Mouse (Mus musculus) heart, postnatal 36 days (tissue): ENCODE data around the gene Prom1. TPM values are rescaled to one million over a fixed set of nuclear protein-coding genes. Genes with fewer than 3 reads are reported as not detected.

ENCODE experiments used
- DNase-seq, 2 experiments: peaks; one replicate each; pipeline ENCODE4 v3.0.0; 2021 to 2022
- intact Hi-C: fragments of 180-260 bp; cut with DNase I; formaldehyde crosslinking; loops from one replicate; pipeline ENCODE4 v1.15.1; 2025
- total RNA-seq, 2 experiments: library from RNA; stranded (reverse); gene quantifications; 2 replicates each; pipeline ENCODE4 v1.2.3; 2021

Gene Prom1
- total RNA-seq, 2 experiments from 2014 or later = 7.2 to 13.9 TPM

DNA sequence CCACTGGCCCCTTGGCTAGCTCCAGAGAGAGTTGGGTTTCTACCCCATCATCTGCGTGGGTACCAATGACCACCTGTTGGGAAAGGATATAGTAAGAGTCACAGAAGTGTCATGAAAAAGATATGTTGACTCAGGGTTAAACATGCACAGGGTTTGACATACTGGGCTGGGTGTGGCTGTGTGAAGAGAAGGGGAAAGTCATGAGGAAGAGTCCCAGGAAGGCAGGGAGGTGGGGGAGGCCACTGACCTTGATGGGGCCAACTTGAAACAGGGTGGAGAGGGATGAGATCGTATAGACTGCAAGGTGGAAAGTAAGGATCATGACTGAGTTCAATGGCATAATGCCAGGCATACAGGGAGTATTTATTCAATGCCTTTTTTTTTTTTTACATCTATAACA lies 121.4 kb downstream of the Prom1 start:
- no peak for DNase-seq
- intact Hi-C loops = no loop called here

- intact Hi-C loops = no loop called here
- no peak for DNase-seq
Measured at GRCm38 (mm10) chr5:43976821-43977561, 124.8 kb downstream of the Prom1 start.

GRCm38 (mm10) chr5:43974166-43974565 lies 127.7 kb downstream of the Prom1 start:
- no peak for DNase-seq
- intact Hi-C loops = no loop called here

GRCm38 (mm10) chr5:43971156-43971555 lies 130.7 kb downstream of the Prom1 start:
- DNase-seq = no peak
- intact Hi-C loops = no loop called here

GRCm38 (mm10) chr5:43970532-43970931 lies 131.3 kb downstream of the Prom1 start:
- intact Hi-C loops = no loop called here
- no peak for DNase-seq

GRCm38 (mm10) chr5:43968634-43969033 lies 133.2 kb downstream of the Prom1 start:
- intact Hi-C loops = no loop called here
- DNase-seq = no peak

GRCm38 (mm10) chr5:43961056-43961455 lies 140.8 kb downstream of the Prom1 start:
- intact Hi-C loops = no loop called here

GRCm38 (mm10) chr5:43959884-43960440 lies 141.9 kb downstream of the Prom1 start:
- DNase-seq = no peak
- intact Hi-C loops = no loop called here

More at GRCm38 (mm10) chr5:43961056-43961455, 140.8 kb downstream of the Prom1 start:
- no peak for DNase-seq

GRCm38 (mm10) chr5:43953241-43953640 lies 148.6 kb downstream of the Prom1 start:
- intact Hi-C loops = no loop called here

GRCm38 (mm10) chr5:43948748-43949275 lies 153.0 kb downstream of the Prom1 start:
- DNase-seq = peak; percentile 26 to 37
- intact Hi-C loops = no loop called here

More at GRCm38 (mm10) chr5:43953241-43953640, 148.6 kb downstream of the Prom1 start:
- DNase-seq = no peak

DNA sequence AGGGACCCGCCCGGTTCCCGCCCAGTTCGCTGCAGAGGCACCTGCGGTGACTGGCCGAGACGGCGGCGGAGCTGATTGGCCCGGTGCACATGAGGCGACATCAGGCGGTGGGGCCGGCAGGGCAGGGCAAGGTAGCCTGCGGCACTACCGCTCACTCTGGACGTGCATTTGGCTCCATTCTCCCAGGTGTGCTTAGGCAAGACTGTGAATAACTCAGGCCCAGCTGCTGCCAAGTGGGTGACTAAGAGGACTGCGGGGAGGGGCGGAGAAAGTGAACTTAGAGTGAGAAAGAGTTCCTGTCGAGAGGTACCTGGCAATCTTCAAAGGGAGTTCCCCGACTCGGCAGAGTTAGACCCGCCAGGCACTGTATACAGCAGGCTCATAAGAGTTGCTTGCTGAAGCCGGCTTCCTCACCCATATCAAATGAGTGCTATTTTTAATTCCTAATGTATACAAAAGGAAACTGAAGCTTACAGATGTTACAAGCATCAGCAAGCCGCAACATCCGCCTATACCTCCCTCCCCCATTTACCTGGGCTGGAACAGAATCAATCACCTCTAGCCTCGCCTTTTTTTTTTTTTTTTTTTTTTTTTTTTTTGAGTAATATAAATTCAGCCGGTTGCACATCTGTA lies 153.6 kb downstream of the Prom1 start:
- intact Hi-C loops = no loop called here
- DNase-seq = peak; percentile 22 to 29

- no peak for DNase-seq
- intact Hi-C loops = no loop called here
Measured at GRCm38 (mm10) chr5:43947330-43947977, 154.4 kb downstream of the Prom1 start.

Other genes with a start within 250 kb of the Prom1 start
- gene Cd38, start 233.5 kb downstream of the Prom1 start, total RNA-seq = 1 to 10 TPM; 8.2 to 8.5 TPM
- 1 to 10 TPM; 6.6 to 6.9 TPM for gene Gm7879, start 188.9 kb downstream of the Prom1 start, total RNA-seq
- not detected for gene Fgfbp1, start 120.3 kb downstream of the Prom1 start, total RNA-seq
- 10 to 100 TPM; 20.8 to 21.9 TPM for gene Tapt1, start 124.6 kb upstream of the Prom1 start, total RNA-seq